Mouse (Mus musculus) C2C12 (cell line): ENCODE results near the gene Nek6.

Experiments
- CEBPB ChIP-seq: IDR thresholded peaks from one replicate; pipeline ENCODE4 v1.6.1; 2011; ENCODE audit warnings: low read depth, mild to moderate bottlenecking, control low read depth, moderate library complexity
- CTCF ChIP-seq: IDR thresholded peaks from one replicate; pipeline ENCODE4 v1.5.1; 2011; ENCODE audit not compliant: control insufficient read depth, insufficient read depth, insufficient read length
- MAX ChIP-seq: IDR thresholded peaks from one replicate; pipeline ENCODE4 v1.6.1; 2011; ENCODE audit warnings: mild to moderate bottlenecking, control low read depth
- MYOD1 ChIP-seq: IDR thresholded peaks from one replicate; pipeline ENCODE4 v1.6.1; 2011; ENCODE audit warnings: low read depth; ENCODE audit not compliant: control insufficient read depth, insufficient read length

- TF ChIP-seq CTCF: no peak
- TF ChIP-seq CEBPB: no peak
- TF ChIP-seq MAX: no peak
- TF ChIP-seq MYOD1: no peak
Measured at GRCm38 (mm10) chr2:38610161-38610560, 98.7 kb downstream of the Nek6 start.
